Mouse (Mus musculus) CH12.LX (cell line): ENCODE results near the gene Schip1. TPM values are rescaled to one million over a fixed set of nuclear protein-coding genes. Genes with fewer than 3 reads are reported as not detected.
A peak's percentile ranks its signal among the peaks of the same experiment; 100 is the strongest.

ENCODE experiments used
- DNase-seq: peaks from one replicate; pipeline ENCODE4 v3.0.0-alpha.2; 2013; ENCODE audit errors: extremely low read depth
- H3K27ac ChIP-seq: 2 replicates; pipeline ENCODE4 v1.5.1; 2012; ENCODE audit warnings: low read depth, mild to moderate bottlenecking, control low read depth, moderate library complexity; ENCODE audit not compliant: insufficient read depth
- H3K27me3 ChIP-seq: replicated peaks from 2 replicates; pipeline ENCODE3; 2012; ENCODE audit warnings: inconsistent platforms
- H3K36me3 ChIP-seq, 2 experiments: replicated peaks in 1 of 2; 2 replicates each; pipeline versions ENCODE3 to v1.6.1; 2012; ENCODE audit warnings: inconsistent platforms in 1 of 2, low read length in 1 of 2, mild to moderate bottlenecking in 1 of 2, mixed read lengths in 1 of 2, moderate library complexity in 1 of 2; ENCODE audit not compliant: control insufficient read depth in 1 of 2, insufficient read depth in 1 of 2
- H3K4me1 ChIP-seq, 2 experiments: 2 replicates each; pipeline ENCODE4 v1.6.1; 2012; ENCODE audit warnings: inconsistent platforms in 1 of 2, moderate library complexity in 1 of 2; ENCODE audit not compliant: insufficient read depth in 2 of 2, control insufficient read depth in 1 of 2
- H3K4me2 ChIP-seq: 2 replicates; pipeline ENCODE4 v1.6.1; 2012; ENCODE audit warnings: low read depth, mild to moderate bottlenecking, control low read depth; ENCODE audit not compliant: poor library complexity, insufficient read depth, severe bottlenecking
- H3K4me3 ChIP-seq, 3 experiments: fragments of 150-350 bp in 1 of 3; sonication (generic) in 1 of 3; replicated peaks in 1 of 3; 2 replicates each; pipeline versions ENCODE3 to v1.5.1; 2011 to 2012; ENCODE audit warnings: low read depth in 2 of 3, low read length in 2 of 3, mild to moderate bottlenecking in 2 of 3, moderate library complexity in 2 of 3, control low read depth in 1 of 3, improper control_type of control experiment in 1 of 3, inconsistent platforms in 1 of 3, mixed read lengths in 1 of 3; ENCODE audit not compliant: poor library complexity in 1 of 3
- H3K79me2 ChIP-seq: replicated peaks from 2 replicates; pipeline ENCODE4 v1.6.1; 2012; ENCODE audit warnings: mild to moderate bottlenecking, moderate library complexity; ENCODE audit not compliant: control insufficient read depth, poor library complexity, insufficient read depth, severe bottlenecking; ENCODE audit errors: extremely low read depth
- H3K9ac ChIP-seq: 2 replicates; pipeline ENCODE4 v1.6.1; 2012; ENCODE audit warnings: low read depth, mild to moderate bottlenecking, control low read depth, moderate library complexity; ENCODE audit not compliant: insufficient read depth
- H3K9me3 ChIP-seq: replicated peaks from 2 replicates; pipeline ENCODE3; 2012; ENCODE audit warnings: low read length, inconsistent platforms, mixed read lengths
- BHLHE40 ChIP-seq: IDR thresholded peaks from 2 replicates; pipeline ENCODE4 v1.6.1; 2011; ENCODE audit warnings: mild to moderate bottlenecking, low read depth, low read length, improper control_type of control experiment
- CHD2 ChIP-seq: IDR thresholded peaks from 2 replicates; pipeline ENCODE4 v1.6.1; 2011; ENCODE audit warnings: low read length, improper control_type of control experiment
- CTCF ChIP-seq, 2 experiments: IDR thresholded peaks in 1 of 2; conservative IDR thresholded peaks in 1 of 2; 2 replicates each; pipeline ENCODE4 v1.5.1; 2011 to 2012; ENCODE audit warnings: low read depth in 2 of 2, low read length in 2 of 2, improper control_type of control experiment in 1 of 2, inconsistent platforms in 1 of 2, mild to moderate bottlenecking in 1 of 2, moderate library complexity in 1 of 2
- ELF1 ChIP-seq: IDR thresholded peaks from 2 replicates; pipeline ENCODE4 v1.6.1; 2014; ENCODE audit warnings: low read depth, mild to moderate bottlenecking, inconsistent platforms, low read length, improper control_type of control experiment
- ETS1 ChIP-seq: conservative IDR thresholded peaks from 2 replicates; pipeline ENCODE4 v1.6.1; 2012; ENCODE audit warnings: low read depth, mild to moderate bottlenecking, inconsistent platforms, low read length, improper control_type of control experiment, moderate library complexity
- GABPA ChIP-seq: IDR thresholded peaks from 2 replicates; pipeline ENCODE4 v1.6.1; 2012; ENCODE audit warnings: low read depth, low read length, improper control_type of control experiment, inconsistent platforms; ENCODE audit not compliant: insufficient replicate concordance
- IRF4 ChIP-seq: IDR thresholded peaks from 2 replicates; pipeline ENCODE4 v1.6.1; 2014; ENCODE audit warnings: low read depth, mild to moderate bottlenecking, inconsistent platforms, low read length, improper control_type of control experiment
- MAX ChIP-seq: IDR thresholded peaks from 2 replicates; pipeline ENCODE4 v1.6.1; 2011; ENCODE audit warnings: low read length, improper control_type of control experiment
- MAZ ChIP-seq: IDR thresholded peaks from 2 replicates; pipeline ENCODE4 v1.6.1; 2012; ENCODE audit warnings: low read depth, mild to moderate bottlenecking, inconsistent platforms, low read length, improper control_type of control experiment, moderate library complexity
- MYC ChIP-seq: IDR thresholded peaks from 2 replicates; pipeline ENCODE4 v1.6.1; 2011; ENCODE audit warnings: low read depth, mild to moderate bottlenecking, improper control_type of control experiment, low read length
- NELFE ChIP-seq: IDR thresholded peaks from 2 replicates; pipeline ENCODE4 v1.6.1; 2011; ENCODE audit warnings: low read depth, low read length, improper control_type of control experiment
- NRF1 ChIP-seq: IDR thresholded peaks from 2 replicates; pipeline ENCODE4 v1.6.1; 2014; ENCODE audit warnings: low read depth, mild to moderate bottlenecking, inconsistent platforms, low read length, improper control_type of control experiment, moderate library complexity
- RAD21 ChIP-seq: IDR thresholded peaks from 2 replicates; pipeline ENCODE4 v1.6.1; 2011; ENCODE audit warnings: low read depth, mild to moderate bottlenecking, low read length, improper control_type of control experiment, moderate library complexity
- SMC3 ChIP-seq: IDR thresholded peaks from 2 replicates; pipeline ENCODE4 v1.6.1; 2011; ENCODE audit warnings: low read depth, low read length, improper control_type of control experiment
- TBP ChIP-seq: conservative IDR thresholded peaks from 2 replicates; pipeline ENCODE4 v1.6.1; 2011; ENCODE audit warnings: low read depth, low read length, improper control_type of control experiment
- TCF12 ChIP-seq: IDR thresholded peaks from 2 replicates; pipeline ENCODE4 v1.6.1; 2014; ENCODE audit warnings: low read depth, mild to moderate bottlenecking, inconsistent platforms, low read length, improper control_type of control experiment
- UBTF ChIP-seq: IDR thresholded peaks from 2 replicates; pipeline ENCODE4 v1.6.1; 2012; ENCODE audit warnings: low read depth, mild to moderate bottlenecking, inconsistent platforms, low read length, improper control_type of control experiment, moderate library complexity
- USF2 ChIP-seq: conservative IDR thresholded peaks from 2 replicates; pipeline ENCODE4 v1.6.1; 2011; ENCODE audit warnings: low read depth, low read length, improper control_type of control experiment
- ZMIZ1 ChIP-seq: IDR thresholded peaks from 2 replicates; pipeline ENCODE4 v1.6.1; 2012; ENCODE audit warnings: low read depth, mild to moderate bottlenecking, inconsistent platforms, low read length, improper control_type of control experiment
- ZNF384 ChIP-seq: IDR thresholded peaks from 2 replicates; pipeline ENCODE4 v1.6.1; 2012; ENCODE audit warnings: low read depth, low read length, improper control_type of control experiment, inconsistent platforms
- dilution Hi-C: fragments of 300-500 bp; cut with MboI; formaldehyde crosslinking; loops from 2 replicates; pipeline ENCODE4 v1.14.3; 2020; ENCODE audit warnings: low sequenced_read_pairs; ENCODE audit not compliant: extremely low pct_unique_long_range_greater_than_20kb, extremely low pct_ligation_motif_present
- in situ Hi-C: fragments of 300-500 bp; cut with MboI; formaldehyde crosslinking; loops from 3 replicates; pipeline ENCODE4 v1.14.3; 2019; ENCODE audit warnings: low sequenced_read_pairs, low pct_ligation_motif_present, low pct_unique_long_range_greater_than_20kb, mixed read lengths
- polyA plus RNA-seq: library from polyadenylated mRNA; unstranded; fragments of >175 nt; gene quantifications from 2 replicates; pipeline ENCODE4 v1.2.1, GENCODE M21; 2012; ENCODE audit warnings: low read depth; ENCODE audit not compliant: insufficient read length
- total RNA-seq, 2 experiments: library from RNA; depleted of rRNA; stranded (reverse); fragments of 300-350 nt in 1 of 2; fragments of >200 nt in 1 of 2; gene quantifications; 2 replicates each; pipeline ENCODE4 v1.2.3; 2012 to 2014

The Schip1 gene
- total and polyA plus RNA-seq, 3 experiments = 0.25 to 0.36 TPM; not detected in 1

DNA sequence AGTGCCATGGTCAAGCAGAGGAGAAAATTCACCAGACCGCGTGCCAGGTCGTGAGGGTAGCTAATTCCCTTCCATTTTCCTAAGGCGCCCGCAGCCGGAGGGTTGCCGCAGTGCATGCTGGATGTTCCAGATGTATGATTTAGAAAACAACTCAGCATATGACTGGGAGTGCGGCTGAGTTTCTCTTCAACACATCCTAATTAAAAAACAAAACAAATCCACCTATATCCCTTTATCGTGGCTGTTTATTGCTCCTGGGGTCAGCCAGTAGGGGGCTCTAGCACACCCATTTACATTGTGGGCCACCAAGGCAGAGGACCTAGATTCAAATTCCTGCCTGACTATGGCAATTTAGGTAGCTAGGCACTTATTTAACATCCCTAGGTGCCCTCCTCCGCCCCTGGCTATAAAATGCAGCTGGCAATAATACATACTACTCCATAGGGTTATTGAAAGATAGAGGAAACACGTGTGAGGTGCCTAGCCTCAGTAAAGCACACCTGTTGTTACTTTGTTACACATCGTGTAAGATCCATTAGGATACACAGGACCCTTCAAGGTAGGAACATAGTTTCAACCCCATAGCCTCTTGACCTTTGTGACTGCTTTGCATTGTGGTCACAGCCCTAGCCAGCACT is 517.6 kb downstream of the Schip1 start:
- no peak overlapping the region for H3K27ac ChIP-seq
- dilution Hi-C loops = no loop called here
- no peaks in the 10 kb centered on the region for H3K79me2 ChIP-seq
- H3K4me1 ChIP-seq = no peaks in the 10 kb centered on the region; a peak in 1 of 4 replicates
- H3K27me3 ChIP-seq = no peaks in the 10 kb centered on the region
- H3K36me3 ChIP-seq = no peaks in the 10 kb centered on the region
- TF ChIP-seq CTCF (conservative IDR thresholded peaks at IDR 0.05 in 1 of 2, IDR thresholded peaks at IDR 0.05 in 1 of 2; ENCODE audit: low read depth in 2 of 2, low read length in 2 of 2) = peak; percentile 24 to 66; a peak in 3 of 4 replicates
- no peak for TF ChIP-seq ELF1
- no peak for TF ChIP-seq MAX
- TF ChIP-seq UBTF = no peak
- TF ChIP-seq RAD21 = peak; percentile 42
- no peak for TF ChIP-seq IRF4
- TF ChIP-seq MAZ = no peak
- no peak for TF ChIP-seq TBP
- peak; percentile 39 for TF ChIP-seq SMC3
- no peak for TF ChIP-seq ZNF384
- no peak for TF ChIP-seq NELFE
- no peak for TF ChIP-seq BHLHE40
- TF ChIP-seq ZMIZ1 = no peak
- no peak for TF ChIP-seq MYC
- no peak for TF ChIP-seq TCF12
- TF ChIP-seq GABPA = no peak
- no peak for TF ChIP-seq CHD2
- TF ChIP-seq, all 38 proteins: peak for 3
- DNase-seq = peak; percentile 24
- no peak overlapping the region for H3K9ac ChIP-seq
- no peaks in the 10 kb centered on the region for H3K9me3 ChIP-seq
- in situ Hi-C loops = no loop called here
- H3K4me2 ChIP-seq = no peak overlapping the region
- no peak overlapping the region for H3K4me3 ChIP-seq

DNA sequence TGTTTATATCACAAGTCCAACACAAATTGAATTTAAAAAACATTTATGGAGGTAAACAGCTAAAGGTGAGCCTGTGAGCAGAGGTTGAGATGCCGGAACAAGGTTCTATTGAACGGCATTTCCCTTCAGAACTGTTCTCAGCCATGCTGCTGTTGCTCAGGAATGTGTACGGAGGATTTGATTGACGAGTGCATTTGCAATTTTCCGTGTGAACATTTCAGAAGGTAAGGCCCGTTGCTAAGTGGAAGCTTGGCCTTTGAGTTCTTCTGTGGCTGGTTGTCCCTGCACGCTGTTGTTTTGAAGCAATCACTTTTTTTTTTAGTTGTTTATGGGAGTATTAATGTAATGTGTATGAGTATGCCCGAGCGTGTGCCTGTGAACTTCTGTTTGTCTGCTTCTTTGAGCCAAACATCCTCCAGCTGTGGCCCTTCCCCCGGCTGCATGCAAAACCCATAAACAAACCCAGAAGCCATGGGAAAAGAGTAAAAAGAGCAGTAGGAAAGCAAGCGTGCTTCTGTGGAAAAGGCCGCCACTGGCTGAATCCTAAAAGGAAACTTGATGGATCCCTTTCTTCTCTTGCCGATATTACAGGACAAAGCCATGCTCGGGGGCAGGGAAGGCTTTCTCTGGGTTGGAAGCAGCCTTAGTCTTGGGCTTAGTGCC is 518.6 kb downstream of the Schip1 start:
- dilution Hi-C loops (no loop called here), in situ Hi-C loops (no loop called here)
- Histone ChIP-seq H3K9me3 (no peaks in the 10 kb centered on the region), H3K36me3 (no peaks in the 10 kb centered on the region), H3K27me3 (no peaks in the 10 kb centered on the region), H3K9ac (no peak overlapping the region), H3K4me2 (no peak overlapping the region), H3K4me1 (no peaks in the 10 kb centered on the region; a peak in 1 of 4 replicates), H3K79me2 (no peaks in the 10 kb centered on the region), H3K27ac (no peak overlapping the region), H3K4me3 (no peak overlapping the region)
- TF ChIP-seq IRF4 (no peak), NRF1 (no peak), CHD2 (no peak), RAD21 (no peak), CTCF (conservative IDR thresholded peaks at IDR 0.05 in 1 of 2, IDR thresholded peaks at IDR 0.05 in 1 of 2; ENCODE audit: low read depth in 2 of 2, low read length in 2 of 2) (no peak), TCF12 (no peak), ETS1 (no peak), USF2 (no peak)
- DNase-seq = no peak
